Mouse (Mus musculus): Measurements from ENCODE around the gene Taok2. TPM values are rescaled to one million over a fixed set of nuclear protein-coding genes. Genes with fewer than 3 reads are reported as not detected.

Gene Taok2
- polyA plus RNA-seq, 1 experiment from 2014 or later, result 68.3 TPM

DNA sequence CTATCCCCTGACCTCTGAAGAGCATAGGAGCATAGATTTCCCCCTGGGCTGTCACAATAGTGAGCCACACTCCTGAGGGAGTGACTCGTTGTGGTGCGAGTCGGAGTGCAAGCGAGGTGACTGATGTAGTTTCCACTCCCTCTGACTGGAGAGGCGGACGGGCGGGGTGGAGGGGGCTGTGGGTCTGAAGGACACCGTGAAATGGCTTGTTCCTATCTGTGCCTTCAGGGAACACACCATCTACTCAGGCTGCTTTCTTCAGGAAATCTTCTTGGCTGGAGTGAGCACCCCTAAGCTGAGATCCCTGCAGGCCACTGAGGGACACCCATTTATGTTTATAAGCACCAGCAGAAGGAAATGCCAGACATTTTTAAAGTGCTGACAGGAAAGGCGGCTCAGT lies 61.8 kb downstream of the Taok2 start:
- Histone ChIP-seq H3K27me3 (peaks cover 11% of the 10 kb centered on the region), H3K4me1 (peaks cover 34% of the 10 kb centered on the region), H3K9me3 (peaks cover 4% of the 10 kb centered on the region; the same call in 1 of the 2 replicates), H3K4me3 (peak overlapping the region; percentile 58), H3K9ac (replicated peaks) (peak overlapping the region; percentile 75), H3K27ac (replicated peaks) (peak overlapping the region; percentile 84), H3K4me2 (replicated peaks) (peak overlapping the region; percentile 76), H3K36me3 (peaks cover 4% of the 10 kb centered on the region; the same call in 1 of the 2 replicates)
- ATAC-seq (ENCODE audit: low FRiP score, low read depth), result 0 out of 2 replicates have a peak, but pooled peaks have one; percentile 14
- 18% methylated on average over 9 of the region's 9 CpGs for WGBS

DNA sequence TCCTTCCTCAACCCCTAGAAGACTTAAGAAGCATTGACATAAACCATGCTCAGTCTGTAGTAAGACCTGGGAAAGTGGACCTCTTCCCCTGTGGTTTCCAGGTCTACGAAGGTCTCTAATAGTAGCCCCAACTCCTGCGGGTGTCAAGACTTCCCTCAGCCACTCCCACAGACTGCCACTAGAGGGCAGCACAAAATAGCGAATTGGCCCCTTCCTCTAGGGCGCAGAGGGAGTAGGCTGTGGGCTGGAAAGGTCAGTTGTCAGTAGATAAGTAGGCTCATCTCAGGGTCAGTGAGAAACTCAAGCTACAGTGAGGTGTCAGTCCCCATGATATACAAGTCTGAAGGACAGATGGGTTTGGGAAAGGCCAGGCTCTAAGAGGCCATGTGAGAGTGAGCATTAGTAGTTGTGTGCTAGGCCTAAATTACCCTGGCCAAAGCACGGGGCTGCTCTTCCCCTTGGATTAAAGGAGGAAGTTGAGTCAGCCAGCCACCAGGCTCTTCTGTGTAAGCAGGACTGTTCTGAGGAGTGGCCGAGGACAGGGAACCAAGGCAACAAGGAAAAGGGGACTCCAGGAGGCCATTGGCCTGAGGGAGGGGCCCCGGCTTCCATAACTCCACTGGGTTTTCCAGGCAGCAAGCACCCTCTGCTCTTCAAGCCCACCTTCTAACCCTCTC lies 62.5 kb downstream of the Taok2 start:
- Histone ChIP-seq H3K4me2 (replicated peaks) (peak overlapping the region; percentile 76), H3K27me3 (peaks cover 11% of the 10 kb centered on the region), H3K4me3 (no peak overlapping the region), H3K4me1 (peaks cover 34% of the 10 kb centered on the region), H3K9me3 (peaks cover 4% of the 10 kb centered on the region; the same call in 1 of the 2 replicates), H3K36me3 (no peaks in the 10 kb centered on the region), H3K27ac (replicated peaks) (peak overlapping the region; percentile 84; the same call in 1 of the 2 replicates), H3K9ac (replicated peaks) (peak overlapping the region; percentile 75; the same call in 1 of the 2 replicates)
- WGBS, result 21% methylated on average over 7 of the region's 7 CpGs
- 0 out of 2 replicates have a peak, but pooled peaks have one; percentile 18 for ATAC-seq (ENCODE audit: low FRiP score, low read depth)

DNA sequence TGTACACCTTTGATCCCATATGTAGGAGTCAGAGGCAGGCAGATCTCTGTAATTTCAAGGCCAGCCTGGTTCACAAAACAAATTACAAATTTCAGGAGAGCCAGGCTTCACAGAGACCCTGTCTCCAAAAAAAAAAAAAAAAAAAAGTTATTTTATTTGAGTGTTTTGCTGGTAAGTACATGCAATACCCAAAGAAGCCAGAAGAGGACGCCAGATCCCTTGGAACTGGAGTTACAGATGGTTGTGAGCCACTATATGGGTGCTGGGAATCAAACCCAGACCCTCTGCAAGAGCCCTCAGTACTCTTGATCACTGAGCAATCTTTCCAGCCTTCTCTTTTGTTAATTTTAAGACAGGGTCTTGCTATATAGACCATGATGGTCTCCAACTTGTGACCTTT lies 65.7 kb downstream of the Taok2 start:
- no peaks in the 10 kb centered on the region for H3K36me3 ChIP-seq
- H3K4me1 ChIP-seq, result peaks cover 16% of the 10 kb centered on the region
- no peak overlapping the region for H3K9ac ChIP-seq (replicated peaks)
- 29% methylated on average over 1 of the region's 1 CpGs for WGBS
- no peak overlapping the region for H3K27ac ChIP-seq (replicated peaks)
- no peak overlapping the region for H3K4me2 ChIP-seq (replicated peaks)
- ATAC-seq (ENCODE audit: low FRiP score, low read depth), result no peak
- peaks cover 4% of the 10 kb centered on the region; the same call in 1 of the 2 replicates for H3K9me3 ChIP-seq
- H3K4me3 ChIP-seq, result no peak overlapping the region
- 0 out of 2 replicates have a peak, but pooled peaks cover 2% of the 10 kb centered on the region for H3K27me3 ChIP-seq

DNA sequence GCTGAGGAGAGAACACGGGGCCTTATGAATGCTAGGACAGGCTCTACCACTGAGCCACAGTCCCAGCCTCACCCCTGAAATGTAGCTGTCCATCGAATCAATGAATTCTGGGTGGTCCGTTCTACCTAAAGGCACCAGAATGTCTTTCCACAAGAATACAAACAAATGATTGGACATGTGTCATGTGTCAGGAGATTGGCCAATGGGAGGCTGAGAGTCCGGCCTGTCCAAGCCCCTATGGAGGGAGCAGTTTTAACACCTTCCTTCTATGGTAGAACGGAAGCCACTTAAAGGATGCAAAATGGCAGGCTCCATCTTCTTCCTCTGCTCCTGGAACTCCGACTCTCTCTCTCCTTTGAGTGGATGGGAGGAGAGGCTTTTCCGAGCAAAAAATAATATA lies 66.9 kb downstream of the Taok2 start:
- Histone ChIP-seq H3K9me3 (peaks cover 4% of the 10 kb centered on the region; the same call in 1 of the 2 replicates), H3K27me3 (0 out of 2 replicates have a peak, but pooled peaks cover 5% of the 10 kb centered on the region), H3K4me2 (replicated peaks) (no peak overlapping the region), H3K36me3 (no peaks in the 10 kb centered on the region), H3K9ac (replicated peaks) (no peak overlapping the region), H3K4me3 (no peak overlapping the region), H3K27ac (replicated peaks) (no peak overlapping the region), H3K4me1 (peaks cover 8% of the 10 kb centered on the region)
- no peak for ATAC-seq (ENCODE audit: low FRiP score, low read depth)
- WGBS, result 84% methylated on average over 7 of the region's 7 CpGs

DNA sequence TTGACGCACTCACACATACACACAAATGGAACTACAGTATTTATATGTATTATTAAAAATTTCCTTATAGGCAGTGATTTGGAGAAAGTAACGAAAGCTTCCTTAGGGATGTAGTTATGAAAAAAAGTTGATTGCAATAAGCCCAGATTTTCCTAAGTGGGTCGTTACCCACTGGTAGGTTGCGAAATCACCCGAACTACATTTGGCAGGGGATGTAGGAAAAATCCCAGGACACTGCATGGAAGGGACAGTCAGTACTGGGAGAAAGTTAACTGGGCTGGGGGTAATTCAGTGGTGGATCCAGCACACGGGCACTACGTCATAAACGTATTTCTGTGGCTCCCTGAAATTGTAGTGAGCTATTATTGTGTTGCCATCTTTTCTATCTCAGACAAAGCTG lies 68.0 kb downstream of the Taok2 start:
- peaks cover 12% of the 10 kb centered on the region; the same call in 1 of the 2 replicates for H3K27me3 ChIP-seq
- H3K4me3 ChIP-seq, result no peak overlapping the region
- no peak overlapping the region for H3K4me2 ChIP-seq (replicated peaks)
- H3K9me3 ChIP-seq, result peaks cover 4% of the 10 kb centered on the region; the same call in 1 of the 2 replicates
- no peaks in the 10 kb centered on the region for H3K4me1 ChIP-seq
- no peak overlapping the region for H3K27ac ChIP-seq (replicated peaks)
- no peak overlapping the region for H3K9ac ChIP-seq (replicated peaks)
- H3K36me3 ChIP-seq, result no peaks in the 10 kb centered on the region
- 91% methylated on average over 8 of the region's 8 CpGs for WGBS
- ATAC-seq (ENCODE audit: low FRiP score, low read depth), result no peak

DNA sequence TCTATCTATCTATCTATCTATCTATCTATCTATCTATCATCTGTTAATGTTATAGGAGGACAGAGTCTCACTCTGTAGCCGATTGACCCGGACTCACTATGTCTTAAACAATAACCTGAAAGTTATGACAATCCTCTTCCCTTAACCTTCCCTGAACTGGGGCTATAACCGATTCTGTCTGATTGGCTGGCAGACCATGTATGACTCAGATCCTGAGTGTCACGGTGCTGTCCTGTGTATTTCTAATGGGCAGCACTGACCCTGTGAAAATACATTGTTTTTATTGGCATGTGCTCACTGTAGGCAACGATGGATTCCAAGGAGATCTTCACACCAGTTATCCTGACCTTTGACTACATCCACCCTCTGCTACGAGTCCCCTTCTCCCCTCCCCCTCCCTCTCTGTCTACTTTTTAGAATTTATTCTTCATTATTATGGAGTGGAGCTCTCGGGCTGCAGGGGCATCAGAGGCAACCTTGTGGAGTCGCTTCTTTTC lies 68.7 kb downstream of the Taok2 start:
- Histone ChIP-seq H3K27ac (replicated peaks) (no peak overlapping the region), H3K4me3 (no peak overlapping the region), H3K4me2 (replicated peaks) (no peak overlapping the region), H3K36me3 (no peaks in the 10 kb centered on the region), H3K27me3 (peaks cover 12% of the 10 kb centered on the region; the same call in 1 of the 2 replicates), H3K4me1 (no peaks in the 10 kb centered on the region), H3K9me3 (peaks cover 4% of the 10 kb centered on the region; the same call in 1 of the 2 replicates), H3K9ac (replicated peaks) (no peak overlapping the region)
- 59% methylated on average over 8 of the region's 8 CpGs for whole genome bisulfite sequencing
- no peak for ATAC-seq (ENCODE audit: low FRiP score, low read depth)

Other genes starting within 250 kb of the Taok2 start
- gene Sgf29, start 235.4 kb downstream of the Taok2 start, polyA plus RNA-seq (2016; fragmentation: Nextera tagmentation; extraction: Ambion mirVana), result 44.1 and 46.4 TPM in 2 replicates
- gene Sult1a1, start 208.3 kb downstream of the Taok2 start, polyA plus RNA-seq (2016; fragmentation: Nextera tagmentation; extraction: Ambion mirVana), result 0.45 and 1.1 TPM in 2 replicates
- 151 TPM in 2 replicates for gene Bola2, start 189.3 kb downstream of the Taok2 start, polyA plus RNA-seq (2016; fragmentation: Nextera tagmentation; extraction: Ambion mirVana)
- 16.6 and 19.1 TPM in 2 replicates for gene Slx1b, start 188.9 kb downstream of the Taok2 start, polyA plus RNA-seq (2016; fragmentation: Nextera tagmentation; extraction: Ambion mirVana)
- gene Coro1a, start 176.9 kb downstream of the Taok2 start, polyA plus RNA-seq (2016; fragmentation: Nextera tagmentation; extraction: Ambion mirVana), result 60.8 and 65.9 TPM in 2 replicates
- 56.1 and 58.0 TPM in 2 replicates for gene Mapk3, start 125.1 kb downstream of the Taok2 start, polyA plus RNA-seq (2016; fragmentation: Nextera tagmentation; extraction: Ambion mirVana)
- 2.0 and 2.4 TPM in 2 replicates for gene Gdpd3, start 118.4 kb downstream of the Taok2 start, polyA plus RNA-seq (2016; fragmentation: Nextera tagmentation; extraction: Ambion mirVana)
- 125 and 126 TPM in 2 replicates for gene Ypel3, start 107.7 kb downstream of the Taok2 start, polyA plus RNA-seq (2016; fragmentation: Nextera tagmentation; extraction: Ambion mirVana)
- gene Tbx6, start 103.2 kb downstream of the Taok2 start, polyA plus RNA-seq (2016; fragmentation: Nextera tagmentation; extraction: Ambion mirVana), result 0.64 and 0.65 TPM in 2 replicates
- 315 and 323 TPM in 2 replicates for gene Ppp4c, start 92.2 kb downstream of the Taok2 start, polyA plus RNA-seq (2016; fragmentation: Nextera tagmentation; extraction: Ambion mirVana)
- gene Fam57b, start 87.0 kb downstream of the Taok2 start, polyA plus RNA-seq (2016; fragmentation: Nextera tagmentation; extraction: Ambion mirVana), result 19.3 and 20.0 TPM in 2 replicates
- gene 4930451I11Rik, start 53.1 kb downstream of the Taok2 start, polyA plus RNA-seq (2016; fragmentation: Nextera tagmentation; extraction: Ambion mirVana), result not detected in 2 replicates
- 6.3 and 7.7 TPM in 2 replicates for gene Doc2a, start 37.3 kb downstream of the Taok2 start, polyA plus RNA-seq (2016; fragmentation: Nextera tagmentation; extraction: Ambion mirVana)
- 43.1 and 51.6 TPM in 2 replicates for gene Hirip3, start 22.7 kb downstream of the Taok2 start, polyA plus RNA-seq (2016; fragmentation: Nextera tagmentation; extraction: Ambion mirVana)
- gene Ino80e, start 22.3 kb downstream of the Taok2 start, polyA plus RNA-seq (2016; fragmentation: Nextera tagmentation; extraction: Ambion mirVana), result 90.9 and 96.0 TPM in 2 replicates
- 32.7 and 36.5 TPM in 2 replicates for gene Tmem219, start 38.2 kb upstream of the Taok2 start, polyA plus RNA-seq (2016; fragmentation: Nextera tagmentation; extraction: Ambion mirVana)
- gene Kctd13, start 44.2 kb upstream of the Taok2 start, polyA plus RNA-seq (2016; fragmentation: Nextera tagmentation; extraction: Ambion mirVana), result 50.5 and 53.7 TPM in 2 replicates
- gene Asphd1, start 64.9 kb upstream of the Taok2 start, polyA plus RNA-seq (2016; fragmentation: Nextera tagmentation; extraction: Ambion mirVana), result 1.6 and 2.7 TPM in 2 replicates
- 13.8 and 16.9 TPM in 2 replicates for gene Sez6l2, start 65.9 kb upstream of the Taok2 start, polyA plus RNA-seq (2016; fragmentation: Nextera tagmentation; extraction: Ambion mirVana)
- 81.1 and 87.2 TPM in 2 replicates for gene Cdipt, start 91.2 kb upstream of the Taok2 start, polyA plus RNA-seq (2016; fragmentation: Nextera tagmentation; extraction: Ambion mirVana)
- gene Cdiptos, start 91.4 kb upstream of the Taok2 start, polyA plus RNA-seq (2016; fragmentation: Nextera tagmentation; extraction: Ambion mirVana), result 1.0 and 1.3 TPM in 2 replicates
- gene Mvp, start 129.9 kb upstream of the Taok2 start, polyA plus RNA-seq (2016; fragmentation: Nextera tagmentation; extraction: Ambion mirVana), result 5.0 and 5.8 TPM in 2 replicates
- 0.32 and 0.39 TPM in 2 replicates for gene Pagr1b, start 131.8 kb upstream of the Taok2 start, polyA plus RNA-seq (2016; fragmentation: Nextera tagmentation; extraction: Ambion mirVana)
- 53.1 and 65.0 TPM in 2 replicates for gene Pagr1a, start 132.6 kb upstream of the Taok2 start, polyA plus RNA-seq (2016; fragmentation: Nextera tagmentation; extraction: Ambion mirVana)
- gene Gm42742, start 136.4 kb upstream of the Taok2 start, polyA plus RNA-seq (2016; fragmentation: Nextera tagmentation; extraction: Ambion mirVana), result 56.8 and 66.8 TPM in 2 replicates
- gene Prrt2, start 136.5 kb upstream of the Taok2 start, polyA plus RNA-seq (2016; fragmentation: Nextera tagmentation; extraction: Ambion mirVana), result 4.3 and 5.5 TPM in 2 replicates
- gene Maz, start 142.3 kb upstream of the Taok2 start, polyA plus RNA-seq (2016; fragmentation: Nextera tagmentation; extraction: Ambion mirVana), result 118 and 133 TPM in 2 replicates
- 129 and 136 TPM in 2 replicates for gene Kif22, start 157.8 kb upstream of the Taok2 start, polyA plus RNA-seq (2016; fragmentation: Nextera tagmentation; extraction: Ambion mirVana)
- gene Zg16, start 202.6 kb upstream of the Taok2 start, polyA plus RNA-seq (2016; fragmentation: Nextera tagmentation; extraction: Ambion mirVana), result not detected in 2 replicates
- 1.1 and 1.5 TPM in 2 replicates for gene AI467606, start 206.7 kb upstream of the Taok2 start, polyA plus RNA-seq (2016; fragmentation: Nextera tagmentation; extraction: Ambion mirVana)
- gene Qprt, start 237.5 kb upstream of the Taok2 start, polyA plus RNA-seq (2016; fragmentation: Nextera tagmentation; extraction: Ambion mirVana), result 2.5 and 4.2 TPM in 2 replicates

All from midbrain, embryonic 12.5 days (tissue).